Mouse (Mus musculus) fibroblast of lung, adult 2 months (primary cell): Measurements from ENCODE around the gene Olfr1104.

Experiments used
- DNase-seq: peaks from one replicate; pipeline ENCODE4 v3.0.0-alpha.2; 2011; ENCODE audit warnings: low read depth

The Olfr1104 gene

DNA sequence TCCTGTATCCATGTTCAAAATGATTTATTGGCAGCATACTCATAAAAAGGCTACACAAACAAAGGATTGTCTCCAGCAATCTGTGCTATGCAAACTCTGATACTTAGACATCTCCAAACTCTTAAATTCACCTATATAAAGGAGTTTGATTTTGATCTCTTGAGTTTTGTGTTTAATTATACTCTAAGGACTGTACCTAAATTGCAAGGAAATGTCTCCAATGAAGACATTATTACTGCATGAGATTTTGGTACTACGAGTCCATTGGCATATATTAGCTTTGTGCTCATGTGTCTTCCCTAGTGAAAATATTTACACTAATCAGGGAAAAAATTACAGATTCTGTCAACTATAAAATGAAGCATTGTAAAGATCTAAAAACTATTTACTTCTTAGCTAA lies at the start of gene Olfr1104:
TSS of gene Olfr1104 (minus strand) at position 101 of the 400 bp plus-strand sequence.
- no peak for DNase-seq

- DNase-seq, result no peak
Measured at GRCm38 (mm10) chr2:87075717-87076116, 48.8 kb upstream of the Olfr1104 start, which contains the start of gene Olfr1107. Gene Olfr1107, minus strand, starts transcription at chr2:87075817.

GRCm38 (mm10) chr2:87052173-87052572 lies 25.3 kb upstream of the Olfr1104 start, which contains the start of gene Olfr1106:
Gene Olfr1106, minus strand, starts transcription at chr2:87052273.
- no peak for DNase-seq

- no peak for DNase-seq
Measured at GRCm38 (mm10) chr2:87036431-87036830, 9.6 kb upstream of the Olfr1104 start, which contains the start of gene Olfr1105. Gene Olfr1105, minus strand, starts transcription at chr2:87036531.

DNA sequence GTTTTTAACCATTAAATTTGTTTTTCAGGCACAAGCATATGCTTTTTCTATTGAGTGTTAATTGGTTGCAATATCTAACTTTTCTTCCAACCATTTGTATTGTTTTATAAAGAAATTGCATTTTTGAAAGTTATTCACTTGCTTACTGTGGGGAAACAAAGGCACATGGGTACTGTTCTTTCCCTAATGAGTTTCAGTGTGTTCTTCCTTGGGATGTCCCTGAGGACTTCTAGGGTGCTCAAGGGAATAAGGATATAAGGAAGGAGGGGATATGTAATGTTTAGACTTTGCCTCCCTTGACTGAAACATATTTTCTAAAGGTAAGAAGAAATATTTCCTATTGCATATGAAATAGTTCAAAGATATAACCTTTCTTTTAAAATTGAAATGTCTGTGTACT lies 28.8 kb downstream of the Olfr1104 start, which contains the start of gene Olfr1102:
TSS of gene Olfr1102 (plus strand) at position 301 of the 400 bp plus-strand sequence.
- no peak for DNase-seq

GRCm38 (mm10) chr2:86991121-86991520 lies 35.8 kb downstream of the Olfr1104 start, which contains the start of gene Olfr1101:
Gene Olfr1101, minus strand, starts transcription at chr2:86991221.
- DNase-seq, result no peak

GRCm38 (mm10) chr2:86979854-86980253 lies 47.0 kb downstream of the Olfr1104 start, which contains the start of gene Olfr1100:
Gene Olfr1100, minus strand, starts transcription at chr2:86979954.
- DNase-seq, result no peak
